Mouse (Mus musculus): ENCODE measurements around the gene Gm6176. TPM values are rescaled to one million over a fixed set of nuclear protein-coding genes. Genes with fewer than 3 reads are reported as not detected.
"Not testable (repeated sequence)": the region's sequence is repeated elsewhere in the genome, so short reads cannot be mapped to it uniquely, and the experiment has no call there.

Gm6176 gene
- polyA plus RNA-seq (2016; fragmentation: Nextera tagmentation; extraction: Ambion mirVana): not detected in 2 replicates

DNA sequence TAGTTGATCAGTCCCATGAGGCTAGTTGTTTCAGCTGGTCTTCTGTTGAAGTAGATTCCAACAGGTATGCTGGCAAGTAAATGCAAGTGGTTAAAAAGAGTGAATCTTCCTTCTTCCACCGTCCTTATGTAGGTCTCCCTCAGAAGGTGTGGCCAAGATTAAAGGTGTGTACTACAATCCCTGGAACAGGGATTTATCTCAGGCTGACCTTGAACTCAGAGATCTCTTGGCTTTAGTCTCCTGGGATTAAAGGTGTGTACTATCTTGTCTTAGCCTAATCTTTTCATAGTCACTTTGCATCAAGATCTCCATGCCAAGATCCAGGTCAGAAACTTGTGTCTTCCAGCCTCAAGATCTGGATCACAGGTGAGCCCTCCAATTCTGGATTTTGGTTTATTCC lies at the start of gene Gm6176:
Gm6176 (minus strand) TSS at position 101 of the 400 bp plus-strand sequence.
- H3K27ac ChIP-seq (replicated peaks); H3K4me3 ChIP-seq; H3K9me3 ChIP-seq (replicated peaks); DNase-seq (ENCODE audit: low spot score); H3K27me3 ChIP-seq (ENCODE audit: low read depth, poor library complexity, severe bottlenecking); H3K36me3 ChIP-seq; H3K4me1 ChIP-seq: not testable (repeated sequence)
- no CpG with 5 or more reads among the region's 1 CpGs for WGBS

DNA sequence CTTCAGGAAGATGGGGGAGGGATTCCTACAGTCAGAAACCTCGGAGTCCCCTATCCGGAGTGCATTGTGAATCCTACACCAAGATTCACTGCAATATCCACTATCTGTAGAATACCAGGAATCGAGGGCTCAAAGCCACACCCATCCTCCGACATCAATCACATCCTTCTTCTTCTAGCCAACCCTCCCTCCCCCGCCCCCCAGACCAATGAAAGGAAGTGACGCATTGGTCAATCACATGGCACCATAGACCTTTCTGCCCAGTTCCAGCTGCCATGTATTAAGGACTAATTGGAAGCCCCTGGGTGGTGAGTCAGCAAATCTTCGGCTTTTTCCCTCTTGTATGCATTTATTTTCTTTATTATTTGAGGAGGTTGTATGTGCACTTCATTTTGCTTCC lies 12.7 kb upstream of the Gm6176 start, which contains the start of gene Vmn1r139:
Vmn1r139 (plus strand) TSS at position 301 of the 400 bp plus-strand sequence.
- H3K36me3 ChIP-seq; H3K4me3 ChIP-seq; H3K9me3 ChIP-seq (replicated peaks); H3K27ac ChIP-seq (replicated peaks); DNase-seq (ENCODE audit: low spot score); H3K4me1 ChIP-seq; H3K27me3 ChIP-seq (ENCODE audit: low read depth, poor library complexity, severe bottlenecking): not testable (repeated sequence)
- WGBS: no CpG with 5 or more reads among the region's 7 CpGs

DNA sequence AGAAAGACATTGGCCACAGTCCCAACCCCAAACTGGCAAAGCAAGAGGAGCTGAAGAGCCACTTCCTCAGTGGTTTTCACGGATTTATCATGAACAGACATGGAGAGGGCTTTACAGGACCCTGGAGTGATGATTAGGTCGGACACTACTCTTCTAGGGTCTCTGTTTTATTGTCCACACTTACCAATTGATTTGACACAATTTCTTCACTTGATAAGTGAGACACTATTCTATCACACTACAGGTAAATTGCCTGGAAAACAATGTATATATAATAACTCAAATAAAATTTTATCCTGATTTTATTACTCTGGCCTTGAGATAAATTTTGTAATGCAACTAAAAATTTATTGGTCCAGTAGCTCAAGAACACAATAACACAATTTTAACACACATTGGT lies 27.3 kb downstream of the Gm6176 start, which contains the start of gene Vmn1r138:
Vmn1r138 (minus strand) TSS at position 101 of the 400 bp plus-strand sequence.
- not testable (repeated sequence) for H3K4me3 ChIP-seq; H3K27ac ChIP-seq (replicated peaks); H3K36me3 ChIP-seq; H3K9me3 ChIP-seq (replicated peaks); H3K27me3 ChIP-seq (ENCODE audit: low read depth, poor library complexity, severe bottlenecking); DNase-seq (ENCODE audit: low spot score); H3K4me1 ChIP-seq
- no CpG with 5 or more reads among the region's 2 CpGs for WGBS

Other genes with a start within 250 kb of the Gm6176 start
- gene Vmn1r135, start 224.0 kb downstream of the Gm6176 start, polyA plus RNA-seq (2016; fragmentation: Nextera tagmentation; extraction: Ambion mirVana): not detected in 2 replicates
- gene Gm5725, start 212.0 kb downstream of the Gm6176 start, polyA plus RNA-seq (2016; fragmentation: Nextera tagmentation; extraction: Ambion mirVana): not detected in 2 replicates
- gene Gm5891, start 135.0 kb downstream of the Gm6176 start, polyA plus RNA-seq (2016; fragmentation: Nextera tagmentation; extraction: Ambion mirVana): not detected in 2 replicates
- not detected in 2 replicates for gene Vmn1r137, start 61.7 kb downstream of the Gm6176 start, polyA plus RNA-seq (2016; fragmentation: Nextera tagmentation; extraction: Ambion mirVana)
- gene Vmn1r138, start 27.4 kb downstream of the Gm6176 start, polyA plus RNA-seq (2016; fragmentation: Nextera tagmentation; extraction: Ambion mirVana): not detected in 2 replicates
- gene Vmn1r139, start 12.8 kb upstream of the Gm6176 start, polyA plus RNA-seq (2016; fragmentation: Nextera tagmentation; extraction: Ambion mirVana): not detected in 2 replicates
- gene Gm16451, start 61.9 kb upstream of the Gm6176 start, polyA plus RNA-seq (2016; fragmentation: Nextera tagmentation; extraction: Ambion mirVana): not detected in 2 replicates
- not detected in 2 replicates for gene Gm10666, start 78.4 kb upstream of the Gm6176 start, polyA plus RNA-seq (2016; fragmentation: Nextera tagmentation; extraction: Ambion mirVana)
- not detected in 2 replicates for gene Vmn1r142, start 107.7 kb upstream of the Gm6176 start, polyA plus RNA-seq (2016; fragmentation: Nextera tagmentation; extraction: Ambion mirVana)
- not detected in 2 replicates for gene Vmn1r143, start 133.1 kb upstream of the Gm6176 start, polyA plus RNA-seq (2016; fragmentation: Nextera tagmentation; extraction: Ambion mirVana)
- gene Gm8653, start 145.0 kb upstream of the Gm6176 start, polyA plus RNA-seq (2016; fragmentation: Nextera tagmentation; extraction: Ambion mirVana): not detected in 2 replicates
- gene Gm8453, start 173.2 kb upstream of the Gm6176 start, polyA plus RNA-seq (2016; fragmentation: Nextera tagmentation; extraction: Ambion mirVana): not detected in 2 replicates